Mouse (Mus musculus) kidney, postnatal 10 days (tissue): ENCODE results near the gene Cfap299.

Source experiments
- DNase-seq: peaks from one replicate; pipeline ENCODE4 v3.0.0; 2021; ENCODE audit warnings: mixed read lengths

Gene Cfap299

DNA sequence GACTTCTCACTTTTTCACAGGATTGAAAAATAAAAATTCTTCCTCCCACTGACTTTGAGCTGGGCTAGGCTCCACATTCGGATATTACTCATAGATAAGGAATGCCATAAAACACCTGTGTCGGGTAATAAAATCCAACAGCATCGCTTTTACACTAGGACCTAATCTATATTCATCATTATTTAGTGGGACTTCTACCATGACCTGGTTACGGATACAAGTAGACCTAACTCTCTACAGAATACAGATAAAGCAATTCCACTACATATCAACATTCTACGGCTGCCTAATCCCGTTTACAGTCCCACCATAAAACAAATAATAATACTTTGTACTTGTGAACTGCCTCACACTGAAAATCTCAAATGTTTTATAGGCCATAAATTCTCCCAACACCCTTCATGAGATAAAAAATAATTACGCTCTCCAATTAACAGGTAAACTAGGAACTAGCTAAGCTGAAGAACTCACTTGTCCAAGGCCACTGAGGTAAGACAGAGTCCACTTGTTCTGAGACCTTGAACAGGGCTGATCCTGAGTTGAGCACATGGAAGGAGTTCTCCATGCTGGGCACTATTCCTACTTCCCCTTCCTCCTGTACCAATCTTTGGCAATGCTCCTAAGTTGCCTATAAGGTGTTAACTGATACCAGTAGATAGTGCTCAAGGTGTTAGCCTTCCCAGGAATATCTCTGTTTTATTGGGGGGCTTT lies 513.7 kb downstream of the Cfap299 start:
- DNase-seq: no peak

DNA sequence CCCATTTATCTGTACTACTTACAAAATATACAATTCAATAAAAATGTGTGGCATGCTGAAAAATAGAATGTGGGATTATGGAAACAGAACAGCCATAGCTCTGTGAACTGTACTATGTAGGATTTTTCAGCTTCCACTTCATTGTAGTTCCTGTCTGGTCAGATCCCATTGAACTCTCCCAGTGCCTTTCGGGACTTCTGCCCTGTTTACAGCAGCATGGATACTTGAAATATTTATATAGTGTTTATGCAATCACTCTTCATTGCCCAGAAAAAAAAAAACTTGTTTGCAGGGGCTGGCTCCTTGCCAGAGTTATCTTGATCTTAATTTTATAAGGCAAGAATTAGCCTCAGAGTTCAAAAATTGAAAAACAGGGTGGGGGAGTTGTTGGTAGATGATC lies 515.6 kb downstream of the Cfap299 start:
- no peak for DNase-seq
